Mouse (Mus musculus): ENCODE data around the gene 4930426L09Rik. TPM values are rescaled to one million over a fixed set of nuclear protein-coding genes. Genes with fewer than 3 reads are reported as not detected.

Gene 4930426L09Rik
- total RNA-seq, 1 experiment from 2014 or later: 1.1 TPM

- no peak for DNase-seq
Observed at GRCm38 (mm10) chr2:19016839-19017238, 18.7 kb downstream of the 4930426L09Rik start.

- DNase-seq: no peak
Observed at GRCm38 (mm10) chr2:19018034-19018433, 19.9 kb downstream of the 4930426L09Rik start.

- no peak for DNase-seq
Observed at GRCm38 (mm10) chr2:19024807-19025206, 26.7 kb downstream of the 4930426L09Rik start.

- no peak for DNase-seq
Observed at GRCm38 (mm10) chr2:19037430-19037829, 39.3 kb downstream of the 4930426L09Rik start.

DNA sequence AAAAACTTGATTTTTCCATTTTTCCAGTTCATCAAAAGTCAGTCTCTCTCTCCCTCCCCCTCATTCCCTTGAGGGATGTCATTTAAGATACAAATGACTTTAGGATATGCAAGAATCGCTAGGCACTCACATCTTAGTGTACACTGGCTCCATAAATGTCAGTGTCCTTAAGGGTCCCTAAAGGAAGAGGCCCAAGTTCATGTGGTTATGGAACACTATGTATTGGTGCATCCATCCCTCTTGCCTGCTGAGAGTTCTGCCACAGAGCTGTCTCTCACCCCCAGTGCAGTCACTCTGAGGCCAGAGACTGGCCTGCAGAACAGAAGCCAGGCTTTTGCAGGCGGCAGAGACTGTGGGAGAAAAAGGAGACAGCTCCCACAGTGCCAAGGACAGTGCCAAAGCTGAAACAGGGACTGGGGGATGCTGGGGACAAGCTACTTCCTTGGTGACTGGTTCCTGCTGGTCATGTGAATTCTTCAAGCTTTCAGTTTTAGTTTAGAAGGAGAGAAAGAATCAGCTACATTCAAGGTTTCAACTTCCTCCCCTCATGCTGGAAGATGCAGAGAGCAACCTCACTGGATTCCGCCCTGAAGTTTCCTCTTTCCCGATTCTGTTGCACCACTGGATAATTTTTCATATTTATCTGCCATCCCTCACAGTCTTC is 39.9 kb downstream of the 4930426L09Rik start:
- no peak for DNase-seq

DNA sequence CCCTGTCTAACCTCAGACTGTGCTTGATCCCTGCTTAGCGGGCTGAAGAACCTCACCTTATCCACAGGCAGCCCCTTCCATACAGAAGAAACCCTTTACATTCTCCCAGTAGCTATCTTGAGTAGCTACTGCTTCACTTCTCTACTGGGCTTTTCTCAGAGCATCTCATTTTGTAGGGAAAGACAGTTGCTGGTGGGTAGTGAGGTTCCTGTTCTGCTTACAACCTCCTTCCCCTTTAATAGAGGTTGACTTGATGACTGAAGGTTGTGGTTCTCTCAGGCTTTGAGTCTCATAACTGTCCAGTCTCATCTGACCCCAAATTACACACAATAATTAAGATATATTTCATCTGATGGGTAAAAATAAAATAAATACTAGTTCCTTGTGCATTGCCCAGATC is 50.1 kb downstream of the 4930426L09Rik start:
- DNase-seq: no peak

GRCm38 (mm10) chr2:19049341-19049740 is 51.2 kb downstream of the 4930426L09Rik start:
- no peak for DNase-seq

Other genes starting within 250 kb of the 4930426L09Rik start
- 39.3 and 40.0 TPM in 2 replicates for gene Pip4k2a, start 217 bp upstream of the 4930426L09Rik start, total RNA-seq (2021)
- gene Armc3, start 201.0 kb downstream of the 4930426L09Rik start, total RNA-seq (2021): not detected in 2 replicates

Measured in adrenal gland, postnatal 25 days (tissue).